Mouse (Mus musculus) erythroblast, adult 5-6 weeks (primary cell): ENCODE data around the gene Psme3. TPM values are rescaled to one million over a fixed set of nuclear protein-coding genes. Genes with fewer than 3 reads are reported as not detected.

Experiments
- ATAC-seq: replicated peaks from 2 replicates; pipeline ENCODE4 v1.8.0; 2016; ENCODE audit warnings: moderate number of reproducible peaks, mild to moderate bottlenecking, moderate TSS enrichment, inconsistent platforms; ENCODE audit not compliant: poor library complexity, low FRiP score, severe bottlenecking
- total RNA-seq, 2 experiments: library from RNA; stranded (forward) in 1 of 2; stranded (reverse) in 1 of 2; fragments of 150-400 nt in 1 of 2; fragments of 200-764, 138-1000 nt in 1 of 2; gene quantifications; 2 replicates each; pipeline versions ENCODE4 v1.2.3 to v1.2.4; 2015 to 2017; ENCODE audit warnings: low replicate concordance in 2 of 2

The Psme3 gene
- total RNA-seq (2015; ENCODE audit: low replicate concordance) (797 and 835 TPM in 2 replicates), total RNA-seq (2017; ENCODE audit: low replicate concordance) (707 and 918 TPM in 2 replicates)

GRCm38 (mm10) chr11:101315665-101316500 is at the start of gene Psme3:
Gene Psme3, plus strand, starts transcription at chr11:101316213.
- ATAC-seq, result peak; percentile 82

- ATAC-seq, result no peak
Observed at GRCm38 (mm10) chr11:101269577-101270116, 46.4 kb upstream of the Psme3 start.

GRCm38 (mm10) chr11:101272446-101272845 is 43.6 kb upstream of the Psme3 start:
- no peak for ATAC-seq

GRCm38 (mm10) chr11:101275309-101275708 is 40.7 kb upstream of the Psme3 start:
- ATAC-seq, result no peak

- no peak for ATAC-seq
Observed at GRCm38 (mm10) chr11:101276319-101277070, 39.5 kb upstream of the Psme3 start.

GRCm38 (mm10) chr11:101277381-101278222 is 38.4 kb upstream of the Psme3 start:
- no peak for ATAC-seq

GRCm38 (mm10) chr11:101278223-101279192 is 37.5 kb upstream of the Psme3 start, which contains the start of the genes Cntd1 and Coa3:
Gene Cntd1, plus strand, starts transcription at chr11:101279012.
Gene Coa3, minus strand, starts transcription at chr11:101279114.
- ATAC-seq, result peak; percentile 92

- peak; percentile 74 for ATAC-seq
Observed at GRCm38 (mm10) chr11:101279193-101279569, 36.8 kb upstream of the Psme3 start.

- no peak for ATAC-seq
Observed at GRCm38 (mm10) chr11:101280837-101281236, 35.2 kb upstream of the Psme3 start.

- no peak for ATAC-seq
Observed at GRCm38 (mm10) chr11:101282896-101283295, 33.1 kb upstream of the Psme3 start.

GRCm38 (mm10) chr11:101283805-101284204 is 32.2 kb upstream of the Psme3 start:
- ATAC-seq, result no peak

GRCm38 (mm10) chr11:101287306-101287705 is 28.7 kb upstream of the Psme3 start:
- ATAC-seq, result no peak

GRCm38 (mm10) chr11:101291231-101291630 is 24.8 kb upstream of the Psme3 start:
- no peak for ATAC-seq

- peak; percentile 44; the same call in 1 of the 2 replicates for ATAC-seq
Observed at GRCm38 (mm10) chr11:101295191-101295590, 20.8 kb upstream of the Psme3 start.

- peak; percentile 61 for ATAC-seq
Observed at GRCm38 (mm10) chr11:101300881-101301280, 15.1 kb upstream of the Psme3 start.

- peak; percentile 61 for ATAC-seq
Observed at GRCm38 (mm10) chr11:101301299-101302003, 14.6 kb upstream of the Psme3 start.

- peak; percentile 87 for ATAC-seq
Observed at GRCm38 (mm10) chr11:101302004-101302798, 13.8 kb upstream of the Psme3 start, which contains the start of gene Becn1. Gene Becn1, minus strand, starts transcription at chr11:101302286.
